Mouse (Mus musculus) cerebellum, adult 11 months (tissue): ENCODE measurements around the gene Mtmr10.

Experiments
- DNase-seq: peaks from one replicate; pipeline ENCODE4 v3.0.0; 2022

Gene Mtmr10

GRCm38 (mm10) chr7:64373830-64374562 is 86.5 kb downstream of the Mtmr10 start, which contains the start of gene Fan1:
Fan1 (minus strand) TSS chr7:64374095.
- peak; percentile 81 for DNase-seq
